Mouse (Mus musculus): ENCODE results near the gene Ube2u.
"Not testable (repeated sequence)": the region's sequence is repeated elsewhere in the genome, so short reads cannot be mapped to it uniquely, and the experiment has no call there.

The Ube2u gene

GRCm38 (mm10) chr4:100478592-100479321 lies at the start of gene Ube2u:
Gene Ube2u (plus strand): TSS chr4:100478849.
- DNase-seq (ENCODE audit: low read depth in 2 of 2, low spot score in 2 of 2): no peak

DNA sequence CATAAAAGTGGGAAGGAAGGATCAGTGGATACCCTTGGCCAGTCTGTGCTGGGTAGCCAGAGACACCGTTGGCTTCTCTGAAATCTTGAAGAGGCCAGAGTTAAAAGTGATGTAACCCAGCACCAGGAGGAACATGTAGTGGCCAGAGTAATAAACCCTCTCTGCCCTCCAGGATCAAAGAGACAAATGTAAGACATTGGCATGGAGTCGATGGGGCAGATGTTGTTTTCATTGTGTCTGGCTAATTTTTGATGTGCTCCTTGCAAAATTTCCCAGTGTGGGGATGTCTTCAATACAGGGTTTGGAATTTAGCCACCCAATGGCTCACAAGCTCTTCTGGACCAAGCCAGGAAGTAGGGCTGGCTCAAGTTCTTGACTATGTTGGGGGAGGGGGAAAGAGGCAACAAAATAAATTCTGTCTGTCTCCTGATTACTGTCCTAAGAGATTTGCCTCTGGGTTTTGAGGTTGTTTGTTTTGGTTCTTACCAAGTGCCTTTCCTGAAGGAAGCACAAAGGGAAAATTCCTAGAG lies 49.2 kb upstream of the Ube2u start:
- DNase-seq (ENCODE audit: low read depth in 2 of 2, low spot score in 2 of 2): no peak

DNA sequence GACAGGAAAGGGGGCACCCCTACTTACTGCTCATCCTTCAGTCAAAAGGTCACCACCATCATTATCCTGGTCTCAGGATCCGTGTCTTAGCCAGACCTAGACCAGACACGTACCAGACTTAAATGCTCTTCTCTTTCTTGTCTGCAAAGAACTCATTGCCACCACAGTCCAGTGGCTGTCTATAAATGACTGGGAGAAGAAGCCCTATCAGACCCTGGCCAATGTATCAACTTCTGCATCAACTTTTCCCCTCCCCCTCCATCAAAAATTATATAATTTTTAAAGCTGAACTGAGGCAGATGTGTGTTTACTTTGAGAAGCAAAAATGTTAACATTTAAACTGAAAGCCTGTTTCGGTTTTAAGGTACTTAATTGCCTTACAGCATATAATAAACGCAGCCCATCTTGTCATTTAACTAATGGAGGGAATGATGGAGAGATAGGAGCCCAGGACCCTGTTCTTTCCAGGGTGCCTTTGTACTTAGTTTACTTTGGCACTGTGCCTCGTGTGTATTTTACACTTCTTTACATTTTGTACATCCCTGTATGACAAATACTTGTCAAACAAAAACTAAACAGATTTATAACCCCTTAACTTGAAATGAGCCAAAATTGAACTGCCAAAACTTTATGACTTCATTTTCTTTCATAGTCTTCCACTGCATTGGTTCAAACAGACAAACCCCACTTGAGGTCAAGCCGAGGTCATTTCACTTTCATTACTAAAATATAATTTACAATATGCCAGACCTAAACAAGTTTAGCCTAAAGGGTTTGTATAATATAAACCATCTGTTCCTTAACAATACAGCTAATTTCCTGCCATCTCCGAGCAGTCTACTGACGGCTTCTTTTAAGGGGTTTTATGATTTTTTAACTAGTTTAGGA lies 43.1 kb upstream of the Ube2u start:
- no peak for DNase-seq (ENCODE audit: low read depth in 2 of 2, low spot score in 2 of 2)

DNA sequence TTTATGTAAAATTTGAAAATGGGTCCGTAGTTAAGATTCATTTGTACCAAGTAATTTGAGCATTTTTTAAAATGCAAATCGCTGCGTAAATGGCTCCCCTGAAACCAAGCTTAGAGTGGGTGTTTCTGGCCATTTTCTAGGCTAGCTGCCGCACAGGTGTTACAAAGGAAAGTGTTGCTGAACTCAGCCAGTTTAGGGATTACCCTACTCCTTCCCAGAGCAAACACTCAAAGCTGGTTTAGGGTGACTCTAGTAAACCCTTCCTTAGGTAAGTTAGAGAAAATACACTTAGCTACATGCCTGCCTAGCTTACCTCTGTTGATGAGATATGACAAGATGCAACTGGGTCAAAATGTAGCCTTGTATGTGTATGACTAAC lies 42.5 kb upstream of the Ube2u start:
- no peak for DNase-seq (ENCODE audit: low read depth in 2 of 2, low spot score in 2 of 2)

DNA sequence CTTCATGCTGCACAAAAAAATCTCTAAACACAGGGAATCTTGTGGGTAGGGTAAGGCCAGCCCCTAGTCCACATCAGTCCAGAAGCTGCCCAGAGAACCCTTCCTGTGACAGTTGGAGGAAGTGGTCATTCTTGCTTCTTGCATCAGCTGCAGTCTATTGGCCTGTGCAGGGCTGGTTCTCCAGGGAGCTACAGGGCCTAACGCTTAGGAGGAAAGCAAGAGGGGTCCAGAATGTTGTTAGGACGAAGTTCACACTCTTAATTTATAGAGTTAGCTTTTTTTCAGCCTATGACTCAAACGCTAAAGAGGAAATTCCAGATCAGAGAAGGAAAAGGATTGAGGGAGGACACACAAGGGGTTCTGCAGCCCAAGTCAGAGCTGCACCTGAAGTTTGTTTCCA lies 31.8 kb upstream of the Ube2u start:
- DNase-seq (ENCODE audit: low read depth in 2 of 2, low spot score in 2 of 2): no peak

DNA sequence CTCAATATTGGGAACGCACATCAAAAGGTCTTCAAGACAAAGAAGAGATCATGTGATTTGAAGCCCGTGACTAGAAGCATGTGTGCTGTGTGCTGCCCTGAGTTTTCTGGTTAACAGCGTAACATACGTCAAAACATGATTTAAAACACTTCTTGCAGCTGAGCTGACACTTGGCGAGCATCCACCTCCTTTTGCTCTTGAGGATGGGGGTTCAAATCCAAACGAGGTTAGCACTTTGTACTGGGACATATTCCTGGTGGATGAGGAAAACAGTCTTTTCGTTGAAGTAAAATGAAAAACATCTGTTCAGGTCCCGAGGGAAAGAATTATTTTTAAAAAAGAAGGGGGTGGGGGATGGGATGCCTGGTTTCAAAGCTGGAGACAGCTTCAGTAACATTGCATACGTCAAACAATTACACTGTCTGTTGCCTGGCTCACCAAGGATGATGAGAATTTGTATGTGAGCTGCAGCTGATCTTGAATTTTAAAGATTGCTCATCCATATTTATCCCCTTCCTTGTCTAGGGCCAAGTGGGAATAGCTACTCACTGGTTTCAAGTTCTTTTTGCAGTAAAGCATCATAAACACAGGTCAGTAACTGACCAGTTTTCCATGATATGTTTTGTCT lies 16.0 kb upstream of the Ube2u start:
- DNase-seq (ENCODE audit: low read depth in 2 of 2, low spot score in 2 of 2): no peak

GRCm38 (mm10) chr4:100488447-100488846 lies 9.8 kb downstream of the Ube2u start:
- no peak for DNase-seq (ENCODE audit: low read depth in 2 of 2, low spot score in 2 of 2)

DNA sequence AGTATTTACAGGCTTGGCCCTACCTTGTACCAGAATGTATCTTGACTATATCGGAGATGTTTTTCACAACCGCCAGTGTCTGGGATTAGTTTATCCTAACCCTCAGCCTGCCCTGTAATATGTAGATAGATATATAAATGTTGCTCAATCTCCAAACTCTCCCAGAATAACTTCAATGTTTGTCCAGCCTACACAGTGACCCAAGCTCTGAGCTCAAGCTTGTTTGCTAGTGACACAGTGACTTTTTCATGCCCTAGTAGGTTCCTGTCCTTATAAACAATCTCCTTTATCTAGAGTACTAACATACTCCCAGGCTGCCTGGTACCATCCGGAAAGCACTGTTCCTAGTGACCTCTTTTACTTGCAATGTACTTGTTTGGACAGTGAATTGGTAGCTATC lies 16.5 kb downstream of the Ube2u start:
- no peak for DNase-seq (ENCODE audit: low read depth in 2 of 2, low spot score in 2 of 2)

- no peak for DNase-seq (ENCODE audit: low read depth in 2 of 2, low spot score in 2 of 2)
These were observed 17.9 kb downstream of the Ube2u start for GRCm38 (mm10) chr4:100496521-100496920.

GRCm38 (mm10) chr4:100498192-100498591 lies 19.5 kb downstream of the Ube2u start:
- DNase-seq (ENCODE audit: low read depth in 2 of 2, low spot score in 2 of 2): no peak

- DNase-seq (ENCODE audit: low read depth in 2 of 2, low spot score in 2 of 2): not testable (repeated sequence)
These were observed 20.5 kb downstream of the Ube2u start for GRCm38 (mm10) chr4:100499037-100499601.

DNA sequence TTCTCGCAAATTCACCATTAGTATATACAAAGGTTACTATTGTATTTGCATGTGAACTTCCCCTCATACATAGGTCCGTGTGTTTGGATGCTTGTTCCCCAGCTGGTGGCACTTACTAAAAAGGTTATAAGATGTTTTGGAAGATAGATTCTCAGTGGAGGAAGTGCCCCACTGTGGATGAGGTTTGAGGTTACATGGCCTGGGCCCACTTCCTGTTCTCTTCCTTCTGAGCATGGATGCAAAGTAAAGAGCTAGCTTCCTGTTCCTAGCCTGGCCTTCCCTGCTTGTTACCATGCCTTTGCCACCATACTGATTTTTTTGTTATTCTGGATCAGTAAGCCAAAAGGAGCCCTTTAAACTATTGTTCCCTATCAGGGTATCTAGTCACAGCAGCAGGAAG lies 24.7 kb downstream of the Ube2u start:
- DNase-seq (ENCODE audit: low read depth in 2 of 2, low spot score in 2 of 2): no peak

DNA sequence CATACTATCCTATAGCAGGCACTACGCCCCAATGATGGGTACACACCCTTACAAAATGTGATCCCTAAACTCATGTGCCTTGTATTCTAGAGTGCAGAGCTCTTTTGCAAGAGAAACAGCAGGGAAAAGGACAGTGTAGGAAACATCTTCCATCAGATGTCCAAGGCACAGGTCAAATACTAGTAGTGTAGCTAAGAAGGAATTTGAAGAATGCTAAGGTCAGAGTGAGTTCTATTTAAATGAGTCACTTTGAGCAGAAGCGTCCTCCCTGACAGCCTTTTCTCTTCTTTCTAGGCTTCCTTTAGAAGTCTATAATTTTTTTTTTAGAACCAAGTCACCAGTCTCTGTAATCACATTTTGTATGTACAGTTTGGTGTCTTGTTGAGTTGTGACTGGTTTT lies 39.0 kb downstream of the Ube2u start:
- no peak for DNase-seq (ENCODE audit: low read depth in 2 of 2, low spot score in 2 of 2)

- no peak for DNase-seq (ENCODE audit: low read depth in 2 of 2, low spot score in 2 of 2)
These were observed 43.9 kb downstream of the Ube2u start for GRCm38 (mm10) chr4:100522534-100522933.

DNA sequence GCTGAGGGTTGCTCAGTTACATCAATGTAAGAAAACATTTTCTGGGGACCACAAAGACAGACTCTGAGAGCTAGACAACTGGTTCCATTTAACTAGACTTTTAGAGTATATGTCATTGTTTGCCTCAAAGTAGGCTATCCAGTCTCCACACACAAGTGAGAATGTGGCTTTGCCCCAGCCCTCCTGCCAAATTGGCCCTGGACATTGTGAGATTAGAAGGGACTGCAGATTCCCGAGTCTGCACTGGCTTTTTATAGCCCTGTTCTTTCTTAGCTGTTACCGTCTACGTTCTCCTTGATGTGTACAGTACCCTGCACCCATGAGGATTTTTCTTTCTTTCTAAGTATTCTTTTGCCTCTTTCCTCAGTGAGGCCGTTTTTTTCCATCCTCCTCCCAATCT lies 46.1 kb downstream of the Ube2u start:
- DNase-seq (ENCODE audit: low read depth in 2 of 2, low spot score in 2 of 2): no peak

DNA sequence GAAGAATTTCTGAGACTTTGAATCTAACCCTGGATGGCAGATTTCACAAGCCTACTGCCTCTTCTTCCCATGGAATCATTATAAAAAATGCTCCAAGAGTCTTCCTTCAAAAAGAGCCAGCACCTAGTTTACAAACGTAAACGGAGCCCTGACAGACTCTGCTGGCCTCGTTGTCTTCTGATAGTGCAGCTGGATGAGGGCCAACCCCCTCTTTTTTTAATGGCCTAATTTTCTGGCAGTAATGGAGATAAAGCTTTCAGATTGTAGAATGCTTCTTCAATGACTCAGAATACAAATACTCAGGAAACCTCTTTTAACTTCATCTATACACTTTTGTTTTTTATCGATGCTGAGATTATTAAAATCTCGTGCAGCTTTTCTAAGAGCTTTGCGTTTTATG lies 47.6 kb downstream of the Ube2u start:
- DNase-seq (ENCODE audit: low read depth in 2 of 2, low spot score in 2 of 2): no peak

DNA sequence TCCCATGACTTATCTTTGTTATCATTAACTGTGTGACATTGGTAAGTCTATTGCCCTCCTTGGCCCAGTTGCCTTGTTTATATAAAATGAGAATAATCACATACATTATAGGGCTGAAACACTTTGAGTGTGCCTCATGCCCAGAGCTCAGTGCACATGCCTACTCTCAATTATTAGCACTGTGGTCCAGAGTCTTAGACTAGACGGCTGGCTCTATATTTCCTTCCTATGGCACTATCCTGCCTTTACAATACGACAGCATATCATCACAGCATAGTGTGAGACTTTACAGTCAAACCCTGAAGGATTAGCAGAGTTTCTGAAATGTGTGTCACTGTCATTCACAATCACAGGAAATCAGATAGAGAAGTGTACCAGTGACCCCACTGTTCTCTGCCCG lies 48.4 kb downstream of the Ube2u start:
- DNase-seq (ENCODE audit: low read depth in 2 of 2, low spot score in 2 of 2): no peak

GRCm38 (mm10) chr4:100527554-100528001 lies 48.9 kb downstream of the Ube2u start:
- no peak for DNase-seq (ENCODE audit: low read depth in 2 of 2, low spot score in 2 of 2)

GRCm38 (mm10) chr4:100533607-100534006 lies 55.0 kb downstream of the Ube2u start:
- DNase-seq (ENCODE audit: low read depth in 2 of 2, low spot score in 2 of 2): no peak

DNA sequence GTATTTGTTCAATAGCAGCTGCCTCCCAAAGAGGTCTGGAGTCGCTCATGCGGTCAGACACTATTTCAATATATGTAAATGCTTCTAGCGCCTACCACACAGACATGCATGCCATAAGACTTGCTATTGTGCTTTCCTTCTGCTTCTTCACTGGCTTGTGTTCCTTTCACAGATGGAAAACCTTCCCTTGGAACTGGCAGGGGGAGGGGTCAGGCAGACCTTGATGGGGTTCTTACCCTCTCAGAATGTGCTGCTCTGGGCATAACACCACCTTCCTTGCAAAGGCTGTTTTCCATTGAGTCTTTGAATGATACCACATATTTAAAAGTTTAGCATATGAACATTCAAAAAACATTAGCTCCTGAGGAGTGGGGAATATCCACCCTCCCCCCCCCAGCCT lies 56.3 kb downstream of the Ube2u start:
- no peak for DNase-seq (ENCODE audit: low read depth in 2 of 2, low spot score in 2 of 2)

DNA sequence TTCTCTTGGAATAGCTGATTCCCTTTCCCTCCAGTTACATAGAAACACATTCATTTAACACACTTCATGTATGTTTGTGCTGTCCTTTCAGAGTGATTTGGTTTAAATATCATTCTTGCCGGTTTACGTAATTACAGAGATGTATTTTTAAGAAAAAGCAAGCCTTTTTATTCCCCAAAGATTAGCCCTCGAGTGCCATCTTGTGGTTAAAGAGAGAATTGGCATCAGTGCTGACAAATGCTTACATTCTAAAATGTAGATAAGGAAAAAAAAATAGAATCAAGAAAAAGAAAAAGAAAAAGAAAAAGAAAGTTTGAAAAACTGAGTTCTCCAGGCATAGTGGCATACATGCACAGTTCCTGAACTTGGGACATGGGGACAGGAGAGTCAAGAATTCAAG lies 59.2 kb downstream of the Ube2u start:
- DNase-seq (ENCODE audit: low read depth in 2 of 2, low spot score in 2 of 2): no peak
